Mouse (Mus musculus) small intestine, adult 2 months (tissue): ENCODE measurements around the gene Srgap3.

Experiments used
- CTCF ChIP-seq: fragments of 200-500 bp; IDR thresholded peaks from 2 replicates; pipeline ENCODE4 v1.5.1; 2012; ENCODE audit warnings: low read depth, mild to moderate bottlenecking, control low read depth, inconsistent platforms, low read length, moderate library complexity, mixed read lengths; ENCODE audit not compliant: insufficient replicate concordance, insufficient read length; ENCODE audit errors: extremely low read depth
- POLR2A ChIP-seq: fragments of 200-500 bp; IDR thresholded peaks from 2 replicates; pipeline ENCODE4 v1.6.1; 2012; ENCODE audit warnings: low read depth, mild to moderate bottlenecking, control low read depth, inconsistent platforms, low read length, moderate library complexity

DNA sequence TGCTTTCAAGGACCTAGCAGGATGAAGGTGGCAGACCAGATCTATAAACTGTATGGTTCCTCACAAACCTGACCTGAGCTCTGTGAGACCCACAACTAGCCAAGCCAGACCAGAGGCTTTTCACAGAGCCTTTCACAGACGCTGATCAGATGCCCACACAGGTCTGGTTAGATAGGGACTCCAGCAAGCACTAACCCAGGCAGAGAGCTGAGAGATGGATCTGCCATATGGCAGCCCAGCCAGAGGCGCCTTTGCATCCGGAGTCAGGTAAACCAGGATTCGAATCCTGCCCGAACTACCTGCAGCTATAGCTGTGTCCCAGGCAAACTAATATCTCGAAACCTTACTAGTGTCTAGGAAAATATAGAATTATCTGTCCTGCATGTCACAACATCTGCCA, 121.4 kb downstream of the Srgap3 start:
- TF ChIP-seq CTCF, result no peak
- no peak for TF ChIP-seq POLR2A
